Mouse (Mus musculus) spleen, adult 2 months (tissue): ENCODE results near the gene Vmn1r22. TPM values are rescaled to one million over a fixed set of nuclear protein-coding genes. Genes with fewer than 3 reads are reported as not detected.
"Not testable (repeated sequence)": the region's sequence is repeated elsewhere in the genome, so short reads cannot be mapped to it uniquely, and the experiment has no call there.

ENCODE experiments used
- DNase-seq, 2 experiments: peaks; one replicate each; pipeline versions ENCODE4 v3.0.0 to v3.0.0-alpha.2; 2012 to 2021; ENCODE audit warnings: low spot score in 2 of 2, low read depth in 1 of 2
- H3K27ac ChIP-seq: fragments of 200-500 bp; 2 replicates; pipeline ENCODE4 v1.5.1; 2012; ENCODE audit warnings: low read length, inconsistent platforms; ENCODE audit not compliant: insufficient read depth
- H3K27me3 ChIP-seq: fragments of 200-500 bp; 2 replicates; pipeline ENCODE4 v1.6.1; 2012; ENCODE audit warnings: mild to moderate bottlenecking, moderate library complexity, low read length, inconsistent platforms; ENCODE audit not compliant: control insufficient read depth, insufficient read depth
- H3K36me3 ChIP-seq: fragments of 200-500 bp; 2 replicates; pipeline ENCODE4 v1.6.1; 2012; ENCODE audit warnings: mild to moderate bottlenecking, low read length, inconsistent platforms; ENCODE audit not compliant: control insufficient read depth, insufficient read depth
- H3K4me1 ChIP-seq: fragments of 200-500 bp; 2 replicates; pipeline ENCODE4 v1.6.1; 2011; ENCODE audit warnings: inconsistent platforms; ENCODE audit not compliant: control insufficient read depth, insufficient read depth, insufficient read length
- H3K4me3 ChIP-seq: fragments of 200-500 bp; 2 replicates; pipeline ENCODE4 v1.5.1; 2011; ENCODE audit warnings: mild to moderate bottlenecking, inconsistent platforms; ENCODE audit not compliant: insufficient read depth, insufficient read length; ENCODE audit errors: extremely low read depth
- CTCF ChIP-seq: fragments of 200-500 bp; IDR thresholded peaks from 2 replicates; pipeline ENCODE4 v1.5.1; 2011; ENCODE audit warnings: mild to moderate bottlenecking, inconsistent platforms; ENCODE audit not compliant: insufficient read depth, insufficient read length, insufficient replicate concordance; ENCODE audit errors: extremely low read depth
- POLR2A ChIP-seq: fragments of 200-500 bp; IDR thresholded peaks from 2 replicates; pipeline ENCODE4 v1.6.1; 2011; ENCODE audit warnings: low read depth, low read length, inconsistent platforms
- WGBS: fragments of 180-500 bp; shearing (Covaris S2); methylation state at CpG from one replicate; pipeline ENCODE4 v1.1.7; 2018; 5-methylcytosine and 5-hydroxymethylcytosine counted together
- polyA plus RNA-seq: library from polyadenylated mRNA; depleted of rRNA; stranded (reverse); fragments of >200 nt; gene quantifications from 2 replicates; pipeline ENCODE4 v1.2.3, GENCODE M21; 2012; rRNA removed

The Vmn1r22 gene
- polyA plus RNA-seq, result not detected in 2 replicates

GRCm38 (mm10) chr6:57907928-57908327, at the start of gene Vmn1r22:
Vmn1r22 (minus strand) TSS chr6:57908028.
- WGBS, result 88% methylated on average over 1 of the region's 1 CpGs
- no peak for DNase-seq
- TF ChIP-seq CTCF (no peak), POLR2A (no peak)
- Histone ChIP-seq H3K4me3 (no peak within 1 kb of the TSS), H3K4me1 (no peaks in the 10 kb centered on the region), H3K36me3 (no peaks in the 10 kb centered on the region), H3K27ac (no peak within 1 kb of the TSS), H3K27me3 (no peaks in the 10 kb centered on the region)

- Histone ChIP-seq H3K27ac (no peak within 1 kb of the TSS), H3K4me1 (no peaks in the 10 kb centered on the region), H3K4me3 (no peak within 1 kb of the TSS), H3K36me3 (no peaks in the 10 kb centered on the region), H3K27me3 (no peaks in the 10 kb centered on the region)
- WGBS, result 90% methylated on average over 1 of the region's 1 CpGs
- TF ChIP-seq CTCF, result no peak
- TF ChIP-seq POLR2A, result no peak
- no peak for DNase-seq
Observed at GRCm38 (mm10) chr6:57926738-57927137, 18.9 kb upstream of the Vmn1r22 start, which contains the start of gene Vmn1r23. Vmn1r23 (minus strand) TSS chr6:57926838.

- WGBS, result 47% methylated on average over 6 of the region's 6 CpGs
- no peak for DNase-seq
- TF ChIP-seq POLR2A (no peak), CTCF (peak; percentile 42; the same call in 1 of the 2 replicates)
Observed at GRCm38 (mm10) chr6:57859043-57860042, 48.5 kb downstream of the Vmn1r22 start.

GRCm38 (mm10) chr6:57851177-57851576, 56.7 kb downstream of the Vmn1r22 start:
- H3K4me1 ChIP-seq, H3K27ac ChIP-seq, H3K27me3 ChIP-seq, H3K36me3 ChIP-seq, DNase-seq, H3K4me3 ChIP-seq: not testable (repeated sequence)
- 96% methylated on average over 5 of the region's 5 CpGs for WGBS

More at GRCm38 (mm10) chr6:57859043-57860042, 48.5 kb downstream of the Vmn1r22 start:
- Histone ChIP-seq H3K27me3 (no peaks in the 10 kb centered on the region), H3K36me3 (no peaks in the 10 kb centered on the region), H3K4me1 (no peaks in the 10 kb centered on the region), H3K4me3 (no peak overlapping the region), H3K27ac (no peak overlapping the region)

- Histone ChIP-seq H3K27me3 (no peaks in the 10 kb centered on the region), H3K4me3 (no peak within 1 kb of the TSS), H3K36me3 (no peaks in the 10 kb centered on the region), H3K4me1 (no peaks in the 10 kb centered on the region), H3K27ac (no peak within 1 kb of the TSS)
- 65% methylated on average over 1 of the region's 1 CpGs for WGBS
- DNase-seq, result no peak
- TF ChIP-seq CTCF, result no peak
- no peak for TF ChIP-seq POLR2A
Observed at GRCm38 (mm10) chr6:57850286-57850685, 57.5 kb downstream of the Vmn1r22 start, which contains the start of gene Vmn1r21. Vmn1r21 (minus strand) TSS chr6:57850343.

Other genes with a start within 250 kb of the Vmn1r22 start
- gene Pyurf, start 215.9 kb downstream of the Vmn1r22 start, polyA plus RNA-seq, result 4.0 and 6.8 TPM in 2 replicates
- gene Lancl2, start 205.5 kb downstream of the Vmn1r22 start, polyA plus RNA-seq, result 2.0 and 2.1 TPM in 2 replicates
- 18.3 and 20.2 TPM in 2 replicates for gene Vopp1, start 82.9 kb downstream of the Vmn1r22 start, polyA plus RNA-seq
- gene Vmn1r21, start 57.7 kb downstream of the Vmn1r22 start, polyA plus RNA-seq, result not detected in 2 replicates
- gene Vmn1r23, start 18.8 kb upstream of the Vmn1r22 start, polyA plus RNA-seq, result not detected in 2 replicates
- not detected in 2 replicates for gene Vmn1r24, start 53.5 kb upstream of the Vmn1r22 start, polyA plus RNA-seq
- gene Vmn1r25, start 72.8 kb upstream of the Vmn1r22 start, polyA plus RNA-seq, result not detected in 2 replicates
- gene Vmn1r26, start 107.1 kb upstream of the Vmn1r22 start, polyA plus RNA-seq, result not detected in 2 replicates